Mouse (Mus musculus) adrenal gland, postnatal 25 days (tissue): ENCODE data around the gene Olfr92. TPM values are rescaled to one million over a fixed set of nuclear protein-coding genes. Genes with fewer than 3 reads are reported as not detected.

ENCODE experiments used
- DNase-seq: peaks from one replicate; pipeline ENCODE4 v3.0.0; 2021; ENCODE audit warnings: mixed read lengths
- total RNA-seq: library from RNA; stranded (reverse); gene quantifications from 2 replicates; pipeline ENCODE4 v1.2.3, GENCODE M21; 2021

Olfr92 gene
- total RNA-seq, 1 experiment from 2014 or later: not detected

- no peak for DNase-seq
Measured at GRCm38 (mm10) chr17:37062101-37062641, 57.7 kb downstream of the Olfr92 start.

GRCm38 (mm10) chr17:37061435-37061834 is 58.5 kb downstream of the Olfr92 start:
- DNase-seq: no peak

Other genes with a start within 250 kb of the Olfr92 start
- 0.61 TPM in 1 of 2 replicates, not detected in the other for gene Trim40, start 230.0 kb downstream of the Olfr92 start, total RNA-seq
- gene Trim31, start 222.0 kb downstream of the Olfr92 start, total RNA-seq: not detected in 2 replicates
- 0.85 TPM in 1 of 2 replicates, not detected in the other for gene Rnf39, start 177.2 kb downstream of the Olfr92 start, total RNA-seq
- gene Ppp1r11, start 168.3 kb downstream of the Olfr92 start, total RNA-seq: 78.7 and 85.4 TPM in 2 replicates
- 33.8 and 41.3 TPM in 2 replicates for gene Znrd1, start 161.5 kb downstream of the Olfr92 start, total RNA-seq
- 16.5 and 21.2 TPM in 2 replicates for gene Znrd1as, start 161.5 kb downstream of the Olfr92 start, total RNA-seq
- not detected in 2 replicates for gene 2410137M14Rik, start 138.9 kb downstream of the Olfr92 start, total RNA-seq
- gene H2-M5, start 130.6 kb downstream of the Olfr92 start, total RNA-seq: not detected in 2 replicates
- 2.5 and 3.8 TPM in 2 replicates for gene Zfp57, start 118.9 kb downstream of the Olfr92 start, total RNA-seq
- gene Mog, start 96.7 kb downstream of the Olfr92 start, total RNA-seq: not detected in 2 replicates
- gene Gabbr1, start 74.1 kb downstream of the Olfr92 start, total RNA-seq: 39.6 and 46.0 TPM in 2 replicates
- gene Olfr90, start 31.6 kb downstream of the Olfr92 start, total RNA-seq: not detected in 2 replicates
- gene Olfr91, start 21.8 kb downstream of the Olfr92 start, total RNA-seq: not detected in 2 replicates
- not detected in 2 replicates for gene Olfr93, start 41.4 kb upstream of the Olfr92 start, total RNA-seq
- gene Ubd, start 73.8 kb upstream of the Olfr92 start, total RNA-seq: not detected in 2 replicates
- not detected in 2 replicates for gene Olfr94, start 80.9 kb upstream of the Olfr92 start, total RNA-seq
- not detected in 2 replicates for gene Olfr95, start 93.0 kb upstream of the Olfr92 start, total RNA-seq
- not detected in 2 replicates for gene Olfr96, start 100.1 kb upstream of the Olfr92 start, total RNA-seq
- gene Olfr97, start 117.2 kb upstream of the Olfr92 start, total RNA-seq: not detected in 2 replicates
- not detected in 2 replicates for gene Olfr98, start 143.7 kb upstream of the Olfr92 start, total RNA-seq
- 2.6 and 5.4 TPM in 2 replicates for gene H2-M3, start 150.1 kb upstream of the Olfr92 start, total RNA-seq
- not detected in 2 replicates for gene Olfr99, start 163.4 kb upstream of the Olfr92 start, total RNA-seq
- gene Olfr101, start 184.2 kb upstream of the Olfr92 start, total RNA-seq: not detected in 2 replicates
- gene Olfr102, start 197.0 kb upstream of the Olfr92 start, total RNA-seq: not detected in 2 replicates
- gene Olfr103, start 219.6 kb upstream of the Olfr92 start, total RNA-seq: not detected in 2 replicates
- gene Olfr104-ps, start 239.5 kb upstream of the Olfr92 start, total RNA-seq: not detected in 2 replicates